Mouse (Mus musculus) cortical plate, adult 2 months (tissue): ENCODE data around the gene Cpb2. TPM values are rescaled to one million over a fixed set of nuclear protein-coding genes. Genes with fewer than 3 reads are reported as not detected.

ENCODE experiments used
- H3K27ac ChIP-seq: fragments of 200-500 bp; 2 replicates; pipeline ENCODE4 v1.5.1; 2012; ENCODE audit warnings: low read length, control low read depth, inconsistent platforms; ENCODE audit not compliant: insufficient read depth
- H3K4me1 ChIP-seq: fragments of 200-500 bp; 2 replicates; pipeline ENCODE4 v1.6.1; 2011; ENCODE audit warnings: low read length; ENCODE audit not compliant: control insufficient read depth, insufficient read depth
- H3K4me3 ChIP-seq: fragments of 200-500 bp; 2 replicates; pipeline ENCODE4 v1.5.1; 2011; ENCODE audit warnings: mild to moderate bottlenecking, low read length, control low read depth; ENCODE audit not compliant: insufficient read depth
- CTCF ChIP-seq: fragments of 200-500 bp; IDR thresholded peaks from 2 replicates; pipeline ENCODE4 v1.5.1; 2011; ENCODE audit warnings: mild to moderate bottlenecking, control low read depth, low read length; ENCODE audit not compliant: insufficient read depth; ENCODE audit errors: extremely low read depth
- POLR2A ChIP-seq: fragments of 200-500 bp; IDR thresholded peaks from 2 replicates; pipeline ENCODE4 v1.6.1; 2011; ENCODE audit warnings: mild to moderate bottlenecking, low read length, control low read depth; ENCODE audit not compliant: insufficient read depth; ENCODE audit errors: extremely low read depth
- polyA plus RNA-seq: library from polyadenylated mRNA; depleted of rRNA; stranded (reverse); fragments of >200 nt; gene quantifications from 2 replicates; pipeline ENCODE4 v1.2.3, GENCODE M21; 2012; rRNA removed

The Cpb2 gene
- not detected in 2 replicates for polyA plus RNA-seq

GRCm38 (mm10) chr14:75242087-75242486 is at the start of gene Cpb2:
Cpb2 (plus strand) TSS chr14:75242287.
- no peak within 1 kb of the TSS for H3K4me3 ChIP-seq
- TF ChIP-seq POLR2A: no peak
- H3K4me1 ChIP-seq: no peaks in the 10 kb centered on the region
- H3K27ac ChIP-seq: no peak within 1 kb of the TSS

DNA sequence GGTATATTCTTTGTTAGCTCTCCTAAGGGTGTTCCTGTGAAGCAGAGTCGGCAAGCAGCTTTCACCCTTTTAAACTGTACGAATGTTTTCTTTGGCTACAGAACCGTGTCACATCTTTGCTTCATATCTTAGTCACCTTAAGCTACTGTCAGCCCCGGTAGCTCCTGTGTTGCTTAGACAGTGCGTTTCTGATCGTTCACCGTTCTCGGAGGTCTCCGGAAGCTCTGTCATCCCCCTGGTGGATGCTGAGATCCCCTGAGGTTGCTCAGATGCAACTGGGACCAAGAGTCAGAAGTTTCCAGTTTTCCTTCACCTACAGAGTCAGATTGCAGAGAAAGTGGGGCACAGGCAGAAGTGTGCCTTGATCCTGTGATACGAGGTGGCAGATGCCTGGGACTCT is 49.7 kb upstream of the Cpb2 start:
- Histone ChIP-seq H3K4me1 (no peaks in the 10 kb centered on the region), H3K27ac (no peak overlapping the region), H3K4me3 (no peak overlapping the region)
- no peak for TF ChIP-seq CTCF
- no peak for TF ChIP-seq POLR2A

- no peak overlapping the region for H3K4me3 ChIP-seq
- H3K27ac ChIP-seq: no peak overlapping the region
- H3K4me1 ChIP-seq: no peaks in the 10 kb centered on the region
- TF ChIP-seq CTCF (no peak), POLR2A (no peak)
These were observed 49.2 kb upstream of the Cpb2 start for GRCm38 (mm10) chr14:75192858-75193257.

- TF ChIP-seq CTCF (no peak), POLR2A (no peak)
- Histone ChIP-seq H3K27ac (no peak overlapping the region), H3K4me1 (no peaks in the 10 kb centered on the region), H3K4me3 (no peak overlapping the region)
These were observed 46.6 kb upstream of the Cpb2 start for GRCm38 (mm10) chr14:75195530-75195929.

- Histone ChIP-seq H3K4me1 (no peaks in the 10 kb centered on the region), H3K4me3 (no peak overlapping the region), H3K27ac (no peak overlapping the region)
- no peak for TF ChIP-seq POLR2A
- TF ChIP-seq CTCF: peak; percentile 89
These were observed 45.1 kb upstream of the Cpb2 start for GRCm38 (mm10) chr14:75197027-75197426.

GRCm38 (mm10) chr14:75197660-75198059 is 44.4 kb upstream of the Cpb2 start:
- no peak for TF ChIP-seq POLR2A
- no peak for TF ChIP-seq CTCF
- Histone ChIP-seq H3K4me3 (no peak overlapping the region), H3K27ac (no peak overlapping the region), H3K4me1 (no peaks in the 10 kb centered on the region)

DNA sequence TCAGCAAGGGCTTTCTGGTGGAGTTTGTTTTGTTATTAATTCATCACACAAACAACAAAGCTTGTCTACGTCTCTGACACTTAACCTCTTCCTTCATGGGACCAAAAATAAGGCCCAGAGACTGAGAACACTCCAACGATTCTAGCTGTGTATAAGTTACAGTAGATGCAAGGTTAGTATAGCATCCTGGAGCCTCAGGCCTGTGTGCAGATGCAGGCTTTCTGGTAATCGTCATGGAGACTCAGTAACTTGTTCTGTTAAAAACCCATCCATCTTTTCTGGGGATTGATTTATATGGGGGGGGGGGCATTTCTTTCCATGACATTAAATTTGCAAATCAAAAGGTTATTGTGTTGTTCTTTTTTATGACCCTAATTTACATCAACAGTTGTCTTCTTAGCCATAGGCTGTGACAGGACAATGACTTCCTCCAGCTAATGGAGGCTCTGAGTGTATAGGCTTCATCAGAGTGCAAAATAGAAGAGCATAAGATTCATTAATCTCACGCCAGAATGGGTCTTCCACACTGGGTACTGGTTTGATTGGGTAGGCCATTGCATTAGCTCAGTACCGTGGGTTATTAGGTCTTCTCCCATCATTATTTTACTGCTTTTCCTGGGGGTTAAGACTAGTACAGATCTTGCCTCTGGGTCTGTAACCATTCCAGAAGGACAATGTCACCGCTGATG is 36.6 kb upstream of the Cpb2 start:
- no peaks in the 10 kb centered on the region for H3K4me1 ChIP-seq
- no peak overlapping the region for H3K4me3 ChIP-seq
- H3K27ac ChIP-seq: no peak overlapping the region
- TF ChIP-seq POLR2A (no peak), CTCF (no peak)

GRCm38 (mm10) chr14:75206307-75206706 is 35.8 kb upstream of the Cpb2 start:
- H3K4me3 ChIP-seq: no peak overlapping the region
- TF ChIP-seq CTCF: no peak
- no peak for TF ChIP-seq POLR2A
- no peaks in the 10 kb centered on the region for H3K4me1 ChIP-seq
- no peak overlapping the region for H3K27ac ChIP-seq

DNA sequence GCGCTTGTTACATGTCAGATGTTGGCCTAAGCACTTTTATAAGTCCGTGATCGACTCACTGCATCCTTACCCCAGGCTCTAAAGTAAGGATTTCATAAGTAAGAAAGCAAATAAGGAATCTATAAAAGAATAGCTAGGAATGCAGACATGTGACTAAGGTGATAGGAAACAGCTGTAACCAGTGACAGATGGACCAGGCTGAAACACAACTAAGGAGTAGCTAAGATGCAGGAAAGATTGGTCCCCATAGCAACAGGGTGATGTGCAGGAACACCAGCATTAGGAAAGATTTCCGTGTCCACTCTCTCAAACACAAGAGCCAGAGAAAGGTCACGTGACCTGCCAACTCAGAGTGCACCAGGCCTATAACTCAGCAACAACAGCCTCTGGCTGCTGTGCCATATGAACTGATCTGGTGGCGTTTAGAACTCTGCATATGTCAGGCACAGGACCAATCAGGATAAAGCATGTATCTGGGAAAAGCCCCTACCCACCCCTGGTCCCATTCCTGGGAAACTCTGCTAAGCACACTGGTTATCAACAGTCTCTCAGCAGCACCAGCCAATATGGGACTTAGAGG is 33.4 kb upstream of the Cpb2 start:
- H3K4me1 ChIP-seq: no peaks in the 10 kb centered on the region
- no peak overlapping the region for H3K4me3 ChIP-seq
- H3K27ac ChIP-seq: no peak overlapping the region
- TF ChIP-seq CTCF (no peak), POLR2A (no peak)

GRCm38 (mm10) chr14:75213752-75214151 is 28.3 kb upstream of the Cpb2 start:
- TF ChIP-seq CTCF (no peak), POLR2A (no peak)
- no peak overlapping the region for H3K4me3 ChIP-seq
- H3K4me1 ChIP-seq: no peaks in the 10 kb centered on the region
- no peak overlapping the region for H3K27ac ChIP-seq
